Mouse (Mus musculus): ENCODE measurements around the gene Rab34. TPM values are rescaled to one million over a fixed set of nuclear protein-coding genes. Genes with fewer than 3 reads are reported as not detected.

Gene Rab34
- polyA plus RNA-seq, 1 experiment, result 10.8 TPM

GRCm38 (mm10) chr11:78163681-78164603 is 24.3 kb upstream of the Rab34 start:
- TF ChIP-seq CTCF (IDR thresholded peaks at IDR 0.05; ENCODE audit: extremely low read depth, insufficient read depth, insufficient read length, insufficient replicate concordance), result no peak
- TF ChIP-seq POLR2A (IDR thresholded peaks at IDR 0.05; ENCODE audit: low read depth, low read length), result no peak
- peak overlapping the region; percentile 89 for H3K4me3 ChIP-seq (ENCODE audit: extremely low read depth, insufficient read depth, insufficient read length)
- no peaks in the 10 kb centered on the region for H3K27me3 ChIP-seq (ENCODE audit: control insufficient read depth, insufficient read depth, low read length)
- 2% methylated on average over 22 of the region's 22 CpGs for WGBS
- DNase-seq (ENCODE audit: low read depth in 1 of 2, low spot score in 2 of 2), result peak in 1 of 2 experiments; percentile 49
- peaks cover 20% of the 10 kb centered on the region; the same call in 1 of the 2 replicates for H3K4me1 ChIP-seq (ENCODE audit: control insufficient read depth, insufficient read depth, insufficient read length)
- peaks cover 11% of the 10 kb centered on the region for H3K36me3 ChIP-seq (ENCODE audit: control insufficient read depth, insufficient read depth, low read length)
- peak overlapping the region; percentile 80 for H3K27ac ChIP-seq (ENCODE audit: insufficient read depth, low read length)

DNA sequence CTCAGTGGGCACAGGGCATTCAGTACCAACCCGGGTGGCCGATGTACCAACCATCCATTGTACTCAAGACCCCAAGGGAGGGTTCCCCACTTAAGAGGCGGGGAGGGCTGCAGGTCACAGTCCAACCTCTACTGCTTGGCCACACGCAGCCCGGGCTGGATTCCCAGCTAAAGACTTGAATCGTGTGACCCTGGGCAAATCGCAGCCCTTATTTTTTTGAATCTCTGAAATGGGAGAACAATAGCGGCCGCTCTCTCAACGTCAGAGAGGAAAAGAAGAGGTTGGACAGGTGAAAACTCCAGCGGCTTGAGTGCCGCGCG is 23.7 kb upstream of the Rab34 start:
- peak overlapping the region; percentile 80 for H3K27ac ChIP-seq (ENCODE audit: insufficient read depth, low read length)
- DNase-seq (ENCODE audit: low read depth in 1 of 2, low spot score in 2 of 2), result no peak
- no peaks in the 10 kb centered on the region for H3K27me3 ChIP-seq (ENCODE audit: control insufficient read depth, insufficient read depth, low read length)
- TF ChIP-seq POLR2A (IDR thresholded peaks at IDR 0.05; ENCODE audit: low read depth, low read length) (no peak), CTCF (IDR thresholded peaks at IDR 0.05; ENCODE audit: extremely low read depth, insufficient read depth, insufficient read length, insufficient replicate concordance) (no peak)
- H3K4me3 ChIP-seq (ENCODE audit: extremely low read depth, insufficient read depth, insufficient read length), result peak overlapping the region; percentile 89
- WGBS, result 1% methylated on average over 14 of the region's 14 CpGs
- peaks cover 10% of the 10 kb centered on the region for H3K36me3 ChIP-seq (ENCODE audit: control insufficient read depth, insufficient read depth, low read length)
- peaks cover 20% of the 10 kb centered on the region; the same call in 1 of the 2 replicates for H3K4me1 ChIP-seq (ENCODE audit: control insufficient read depth, insufficient read depth, insufficient read length)

DNA sequence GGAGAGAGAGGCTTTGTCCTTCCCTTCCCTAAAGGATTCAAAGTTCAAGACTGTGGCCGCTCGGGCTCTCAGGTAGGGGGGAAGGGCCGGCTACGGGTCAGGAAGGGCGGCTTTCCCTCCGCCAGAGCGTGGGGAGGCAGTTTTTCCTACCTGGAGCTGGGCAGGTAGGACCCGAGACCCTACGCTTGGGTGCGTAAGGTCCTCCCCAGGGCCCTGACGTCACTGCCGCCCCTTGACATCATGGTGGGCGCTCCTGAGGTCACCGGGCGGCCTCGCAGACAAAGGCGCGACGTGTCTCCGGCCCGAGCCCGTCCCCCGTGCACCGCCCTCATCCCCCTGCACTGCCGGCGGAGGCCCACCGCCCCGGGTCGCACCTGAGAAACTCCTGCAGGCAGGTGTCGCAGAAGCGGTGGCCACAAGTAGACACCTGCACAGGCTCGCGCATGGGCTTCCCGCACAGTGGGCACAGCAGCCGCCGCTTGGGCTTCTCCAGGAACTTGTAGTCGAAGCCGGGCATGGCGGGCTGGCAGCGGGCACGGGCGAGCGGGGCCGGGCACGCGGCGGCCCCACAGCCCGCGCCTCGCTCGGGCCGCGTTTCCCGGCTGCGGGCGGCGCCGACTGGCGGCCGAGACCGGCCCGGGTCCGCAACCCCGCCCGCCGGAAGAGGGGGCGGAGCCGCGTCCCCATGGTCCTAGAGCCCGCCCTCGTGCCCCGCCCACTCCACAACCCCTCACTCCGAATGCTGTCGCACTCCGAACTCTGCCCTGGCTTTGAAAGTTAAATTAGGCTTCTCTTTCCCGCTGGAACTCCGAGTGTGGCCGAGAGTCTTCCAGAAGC is 23.1 kb upstream of the Rab34 start, which contains the start of gene Traf4:
Gene Traf4 (minus strand): TSS at position 666 of the 837 bp plus-strand sequence.
- no peak for TF ChIP-seq CTCF (IDR thresholded peaks at IDR 0.05; ENCODE audit: extremely low read depth, insufficient read depth, insufficient read length, insufficient replicate concordance)
- TF ChIP-seq POLR2A (IDR thresholded peaks at IDR 0.05; ENCODE audit: low read depth, low read length), result no peak; the same call in none of the 2 replicates
- Histone ChIP-seq H3K27ac (ENCODE audit: insufficient read depth, low read length) (peak within 1 kb of the TSS; percentile 80), H3K27me3 (ENCODE audit: control insufficient read depth, insufficient read depth, low read length) (no peaks in the 10 kb centered on the region), H3K4me3 (ENCODE audit: extremely low read depth, insufficient read depth, insufficient read length) (peak within 1 kb of the TSS; percentile 89), H3K4me1 (ENCODE audit: control insufficient read depth, insufficient read depth, insufficient read length) (peaks cover 20% of the 10 kb centered on the region; the same call in 1 of the 2 replicates), H3K36me3 (ENCODE audit: control insufficient read depth, insufficient read depth, low read length) (peaks cover 7% of the 10 kb centered on the region; the same call in 1 of the 2 replicates)
- peak; percentile 63 to 83 for DNase-seq (ENCODE audit: low read depth in 1 of 2, low spot score in 2 of 2)
- under 1% methylated on average over 67 of the region's 78 CpGs for WGBS

DNA sequence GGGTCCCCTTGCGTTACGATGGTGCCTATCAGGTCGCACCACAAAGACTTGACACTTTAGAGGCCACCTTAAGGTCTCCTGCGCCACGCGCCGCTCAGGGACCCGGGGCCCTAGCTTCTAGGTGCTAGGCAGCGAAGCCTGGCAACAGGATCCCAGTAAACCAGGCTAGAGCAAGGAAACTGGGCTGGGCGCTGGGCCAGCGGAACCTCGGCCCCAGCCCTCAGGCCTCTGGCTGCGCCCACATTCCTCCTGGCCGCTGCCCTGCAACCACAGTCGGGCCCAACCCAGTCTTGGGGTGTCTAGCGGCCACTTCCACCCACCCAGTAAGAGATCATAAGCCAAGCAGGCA is 22.5 kb upstream of the Rab34 start:
- peaks cover 5% of the 10 kb centered on the region; the same call in 1 of the 2 replicates for H3K36me3 ChIP-seq (ENCODE audit: control insufficient read depth, insufficient read depth, low read length)
- WGBS, result 5% methylated on average over 16 of the region's 16 CpGs
- TF ChIP-seq CTCF (IDR thresholded peaks at IDR 0.05; ENCODE audit: extremely low read depth, insufficient read depth, insufficient read length, insufficient replicate concordance) (no peak), POLR2A (IDR thresholded peaks at IDR 0.05; ENCODE audit: low read depth, low read length) (no peak)
- no peak for DNase-seq (ENCODE audit: low read depth in 1 of 2, low spot score in 2 of 2)
- peak overlapping the region; percentile 75 for H3K27ac ChIP-seq (ENCODE audit: insufficient read depth, low read length)
- H3K4me1 ChIP-seq (ENCODE audit: control insufficient read depth, insufficient read depth, insufficient read length), result peaks cover 24% of the 10 kb centered on the region
- H3K4me3 ChIP-seq (ENCODE audit: extremely low read depth, insufficient read depth, insufficient read length), result peak overlapping the region; percentile 70
- H3K27me3 ChIP-seq (ENCODE audit: control insufficient read depth, insufficient read depth, low read length), result no peaks in the 10 kb centered on the region

- no peak for TF ChIP-seq POLR2A (IDR thresholded peaks at IDR 0.05; ENCODE audit: low read depth, low read length)
- TF ChIP-seq CTCF (IDR thresholded peaks at IDR 0.05; ENCODE audit: extremely low read depth, insufficient read depth, insufficient read length, insufficient replicate concordance), result no peak
- Histone ChIP-seq H3K27me3 (ENCODE audit: control insufficient read depth, insufficient read depth, low read length) (no peaks in the 10 kb centered on the region), H3K4me3 (ENCODE audit: extremely low read depth, insufficient read depth, insufficient read length) (no peak overlapping the region), H3K4me1 (ENCODE audit: control insufficient read depth, insufficient read depth, insufficient read length) (peaks cover 24% of the 10 kb centered on the region), H3K27ac (ENCODE audit: insufficient read depth, low read length) (no peak overlapping the region), H3K36me3 (ENCODE audit: control insufficient read depth, insufficient read depth, low read length) (0 out of 2 replicates have a peak, but pooled peaks cover 3% of the 10 kb centered on the region)
- no peak for DNase-seq (ENCODE audit: low read depth in 1 of 2, low spot score in 2 of 2)
- WGBS, result 77% methylated on average over 4 of the region's 4 CpGs
These were observed 22.1 kb upstream of the Rab34 start for GRCm38 (mm10) chr11:78166161-78166560.

DNA sequence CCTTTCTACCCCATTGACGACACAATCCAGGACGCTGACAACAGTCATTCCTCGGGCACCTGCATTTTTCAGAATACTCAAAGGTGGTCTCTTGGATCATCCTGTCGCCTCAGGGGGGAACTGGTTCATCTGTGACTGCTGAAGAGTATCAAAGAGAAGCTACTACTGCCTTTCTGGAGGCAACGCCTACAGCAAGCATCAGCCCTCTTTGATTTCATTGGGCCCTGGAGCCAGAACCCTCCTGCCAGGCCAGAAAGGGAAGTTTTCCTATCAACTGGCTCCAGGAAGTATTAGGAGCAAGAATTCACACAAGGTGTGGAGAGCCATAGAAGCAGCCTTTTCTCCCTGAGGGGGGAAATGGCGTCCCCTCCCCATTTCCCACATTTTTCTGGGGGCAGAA is 21.6 kb upstream of the Rab34 start:
- DNase-seq (ENCODE audit: low read depth in 1 of 2, low spot score in 2 of 2), result no peak
- Histone ChIP-seq H3K4me3 (ENCODE audit: extremely low read depth, insufficient read depth, insufficient read length) (no peak overlapping the region), H3K36me3 (ENCODE audit: control insufficient read depth, insufficient read depth, low read length) (no peaks in the 10 kb centered on the region), H3K27me3 (ENCODE audit: control insufficient read depth, insufficient read depth, low read length) (no peaks in the 10 kb centered on the region), H3K4me1 (ENCODE audit: control insufficient read depth, insufficient read depth, insufficient read length) (peaks cover 24% of the 10 kb centered on the region), H3K27ac (ENCODE audit: insufficient read depth, low read length) (no peak overlapping the region)
- WGBS, result 92% methylated on average over 6 of the region's 6 CpGs
- TF ChIP-seq CTCF (IDR thresholded peaks at IDR 0.05; ENCODE audit: extremely low read depth, insufficient read depth, insufficient read length, insufficient replicate concordance), result no peak
- no peak for TF ChIP-seq POLR2A (IDR thresholded peaks at IDR 0.05; ENCODE audit: low read depth, low read length)
